ENCODE assay signal across 12 mouse cellular contexts in the genomic region with DNA sequence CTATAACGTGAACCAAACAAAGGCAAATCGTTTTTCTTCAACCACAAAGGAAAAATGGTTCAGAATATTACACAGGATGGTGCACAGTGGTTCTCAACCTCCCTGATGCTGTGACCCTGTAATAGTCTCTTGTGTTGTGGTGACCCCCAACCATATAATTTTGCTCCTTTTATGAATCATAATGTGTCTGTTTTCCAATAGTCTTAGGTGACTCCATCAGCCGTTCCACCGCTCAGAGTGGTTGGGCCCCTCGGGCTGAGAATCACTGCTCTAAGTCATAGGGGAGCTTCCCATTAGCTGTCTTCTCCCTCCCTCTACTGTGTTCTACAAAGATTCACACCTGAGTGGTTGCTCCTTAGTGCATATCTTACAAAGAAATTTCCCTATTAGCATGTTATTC. TPM values are rescaled to one million over a fixed set of nuclear protein-coding genes. Genes with fewer than 3 reads are reported as not detected.
DNase-seq lines count a peak whose midpoint lies in the region; ATAC-seq and TF ChIP-seq lines count a peak whose summit lies in the region.
"Had no signal": no experiment of that assay in that cellular context is flagged by ENCODE, and none has a peak within 500 bp of the region (broad histone marks: within the 10 kb centered on the region; RNA-seq: fewer than 3 reads in every experiment).

No protein-coding gene starts in this region.

- intact Hi-C loops in heart, postnatal 36 days (cut with DNase I): no loop called here

- no peaks in the 10 kb centered on the region for H3K27me3 ChIP-seq in forebrain, embryonic 11.5 days (ENCODE audit: control insufficient read depth, insufficient read depth, low read length)
- H3K27me3 ChIP-seq in forebrain, embryonic 12.5 days: no peaks in the 10 kb centered on the region
- H3K27me3 ChIP-seq in heart, embryonic 15.5 days: no peaks in the 10 kb centered on the region
- H3K27me3 ChIP-seq in intestine, embryonic 15.5 days (replicated peaks): no peaks in the 10 kb centered on the region
- H3K27me3 ChIP-seq in intestine, postnatal 0 days (replicated peaks; ENCODE audit: control insufficient read depth, insufficient read depth, low read length): no peaks in the 10 kb centered on the region
- H3K27me3 ChIP-seq in midbrain, embryonic 13.5 days: no peaks in the 10 kb centered on the region
- no peaks in the 10 kb centered on the region for H3K27me3 ChIP-seq in midbrain, embryonic 10.5 days (ENCODE audit: low read depth, poor library complexity, severe bottlenecking)
- H3K27me3 ChIP-seq: embryonic facial prominence, embryonic 13.5 days; forebrain, embryonic 15.5 days; hindbrain, embryonic 15.5 days had no signal

- peak; percentile 14; the same call in 1 of the 2 replicates for ATAC-seq in forebrain, embryonic 11.5 days (replicated peaks; ENCODE audit: low FRiP score)
- ATAC-seq in forebrain, embryonic 12.5 days (ENCODE audit: low FRiP score): no peak
- no peak for ATAC-seq in heart, embryonic 15.5 days (replicated peaks; ENCODE audit: insufficient number of reproducible peaks, insufficient read depth, low FRiP score, low read depth)
- 0 out of 2 replicates have a peak, but pooled peaks have one; percentile 6 for ATAC-seq in intestine, embryonic 15.5 days
- ATAC-seq in intestine, postnatal 0 days: no peak
- peak; percentile 41; the same call in 1 of the 2 replicates for ATAC-seq in midbrain, embryonic 13.5 days

- DNase-seq in forebrain, embryonic 11.5 days (ENCODE audit: low spot score): no peak
- DNase-seq in heart, postnatal 36 days: no peak
- DNase-seq in midbrain, embryonic 10.5 days (ENCODE audit: low spot score): no peak

- no peak overlapping the region for H3K4me2 ChIP-seq in forebrain, embryonic 11.5 days (ENCODE audit: low read depth, low read length, severe bottlenecking)
- H3K4me2 ChIP-seq in forebrain, embryonic 12.5 days: no peak overlapping the region
- H3K4me2 ChIP-seq in heart, embryonic 15.5 days: no peak overlapping the region
- no peak overlapping the region for H3K4me2 ChIP-seq in intestine, embryonic 15.5 days (replicated peaks)
- H3K4me2 ChIP-seq in intestine, postnatal 0 days (replicated peaks; ENCODE audit: low read depth): no peak overlapping the region
- no peak overlapping the region for H3K4me2 ChIP-seq in midbrain, embryonic 13.5 days (replicated peaks)
- H3K4me2 ChIP-seq: embryonic facial prominence, embryonic 13.5 days; forebrain, embryonic 15.5 days; hindbrain, embryonic 15.5 days had no signal

- H3K36me3 ChIP-seq in forebrain, embryonic 11.5 days (ENCODE audit: control insufficient read depth, insufficient read depth, low read length): no peaks in the 10 kb centered on the region
- H3K36me3 ChIP-seq in forebrain, embryonic 12.5 days (replicated peaks): 0 out of 2 replicates have a peak, but pooled peaks cover 5% of the 10 kb centered on the region
- H3K36me3 ChIP-seq in heart, embryonic 15.5 days: peaks cover 21% of the 10 kb centered on the region
- no peaks in the 10 kb centered on the region for H3K36me3 ChIP-seq in intestine, embryonic 15.5 days
- peaks cover 6% of the 10 kb centered on the region; the same call in 1 of the 2 replicates for H3K36me3 ChIP-seq in intestine, postnatal 0 days (ENCODE audit: control insufficient read depth, insufficient read depth)
- H3K36me3 ChIP-seq in midbrain, embryonic 13.5 days: no peaks in the 10 kb centered on the region
- peaks cover 3% of the 10 kb centered on the region; the same call in 1 of the 2 replicates for H3K36me3 ChIP-seq in midbrain, embryonic 10.5 days
- H3K36me3 ChIP-seq: hindbrain, embryonic 15.5 days had no signal

- H3K4me3 ChIP-seq in forebrain, embryonic 11.5 days (ENCODE audit: low read depth, low read length): no peak overlapping the region
- H3K4me3 ChIP-seq in forebrain, embryonic 12.5 days (replicated peaks): no peak overlapping the region
- H3K4me3 ChIP-seq in heart, embryonic 15.5 days: no peak overlapping the region
- H3K4me3 ChIP-seq in intestine, embryonic 15.5 days (replicated peaks): no peak overlapping the region
- H3K4me3 ChIP-seq in intestine, postnatal 0 days (ENCODE audit: low read depth, low read length): no peak overlapping the region
- no peak overlapping the region for H3K4me3 ChIP-seq in midbrain, embryonic 13.5 days (replicated peaks)
- H3K4me3 ChIP-seq in midbrain, embryonic 10.5 days: no peak overlapping the region
- H3K4me3 ChIP-seq: embryonic facial prominence, embryonic 13.5 days; forebrain, embryonic 15.5 days; hindbrain, embryonic 10.5 days; hindbrain, embryonic 15.5 days had no signal

- H3K9ac ChIP-seq in forebrain, embryonic 11.5 days (ENCODE audit: low read length): no peak overlapping the region
- H3K9ac ChIP-seq in forebrain, embryonic 12.5 days: no peak overlapping the region
- H3K9ac ChIP-seq in heart, embryonic 15.5 days: no peak overlapping the region
- no peak overlapping the region for H3K9ac ChIP-seq in intestine, embryonic 15.5 days
- no peak overlapping the region for H3K9ac ChIP-seq in intestine, postnatal 0 days (ENCODE audit: low read depth, low read length)
- H3K9ac ChIP-seq in midbrain, embryonic 13.5 days (replicated peaks): no peak overlapping the region
- H3K9ac ChIP-seq: embryonic facial prominence, embryonic 13.5 days; forebrain, embryonic 15.5 days; hindbrain, embryonic 15.5 days had no signal

- WGBS in forebrain, embryonic 11.5 days: 89% methylated on average over 5 of the region's 5 CpGs
- 89% methylated on average over 5 of the region's 5 CpGs for whole genome bisulfite sequencing in forebrain, embryonic 12.5 days
- WGBS in heart, embryonic 15.5 days: 69% methylated on average over 5 of the region's 5 CpGs
- WGBS in intestine, embryonic 15.5 days: 86% methylated on average over 5 of the region's 5 CpGs
- WGBS in intestine, postnatal 0 days: 83% methylated on average over 5 of the region's 5 CpGs
- WGBS in midbrain, embryonic 13.5 days: 93% methylated on average over 5 of the region's 5 CpGs
- 90% methylated on average over 5 of the region's 5 CpGs for WGBS in midbrain, embryonic 10.5 days

- H3K4me1 ChIP-seq in forebrain, embryonic 11.5 days (replicated peaks; ENCODE audit: control insufficient read depth, insufficient read depth, low read length): no peaks in the 10 kb centered on the region
- H3K4me1 ChIP-seq in forebrain, embryonic 12.5 days: no peaks in the 10 kb centered on the region
- peaks cover 9% of the 10 kb centered on the region; the same call in 1 of the 2 replicates for H3K4me1 ChIP-seq in heart, embryonic 15.5 days (replicated peaks)
- H3K4me1 ChIP-seq in intestine, embryonic 15.5 days (replicated peaks): peaks cover 3% of the 10 kb centered on the region; the same call in 1 of the 2 replicates
- H3K4me1 ChIP-seq in intestine, postnatal 0 days (replicated peaks; ENCODE audit: control insufficient read depth, insufficient read depth, low read length): no peaks in the 10 kb centered on the region
- no peaks in the 10 kb centered on the region for H3K4me1 ChIP-seq in midbrain, embryonic 13.5 days (replicated peaks)
- H3K4me1 ChIP-seq in midbrain, embryonic 10.5 days: no peaks in the 10 kb centered on the region
- H3K4me1 ChIP-seq: embryonic facial prominence, embryonic 13.5 days; hindbrain, embryonic 10.5 days; hindbrain, embryonic 15.5 days had no signal

- TF ChIP-seq CTCF in intestine, postnatal 0 days (IDR thresholded peaks at IDR 0.05; ENCODE audit: low read depth): no peak

- no peak overlapping the region for H3K27ac ChIP-seq in forebrain, embryonic 11.5 days (ENCODE audit: low read depth, low read length)
- no peak overlapping the region for H3K27ac ChIP-seq in forebrain, embryonic 12.5 days
- peak overlapping the region; percentile 34; the same call in 1 of the 2 replicates for H3K27ac ChIP-seq in heart, embryonic 15.5 days
- H3K27ac ChIP-seq in intestine, embryonic 15.5 days: no peak overlapping the region
- H3K27ac ChIP-seq in intestine, postnatal 0 days (ENCODE audit: low read depth, low read length): no peak overlapping the region
- H3K27ac ChIP-seq in midbrain, embryonic 13.5 days: no peak overlapping the region
- no peak overlapping the region for H3K27ac ChIP-seq in midbrain, embryonic 10.5 days (replicated peaks)
- H3K27ac ChIP-seq: embryonic facial prominence, embryonic 13.5 days; forebrain, embryonic 15.5 days; hindbrain, embryonic 10.5 days; hindbrain, embryonic 15.5 days had no signal

- H3K9me3 ChIP-seq in forebrain, embryonic 11.5 days (ENCODE audit: control insufficient read depth, low read length): no peaks in the 10 kb centered on the region
- no peaks in the 10 kb centered on the region for H3K9me3 ChIP-seq in forebrain, embryonic 12.5 days
- no peaks in the 10 kb centered on the region for H3K9me3 ChIP-seq in heart, embryonic 15.5 days (replicated peaks)
- H3K9me3 ChIP-seq in intestine, embryonic 15.5 days: no peaks in the 10 kb centered on the region
- no peaks in the 10 kb centered on the region for H3K9me3 ChIP-seq in intestine, postnatal 0 days (ENCODE audit: control insufficient read depth)
- no peaks in the 10 kb centered on the region for H3K9me3 ChIP-seq in midbrain, embryonic 13.5 days
- no peaks in the 10 kb centered on the region for H3K9me3 ChIP-seq in midbrain, embryonic 10.5 days (replicated peaks)
- H3K9me3 ChIP-seq: embryonic facial prominence, embryonic 13.5 days; forebrain, embryonic 15.5 days; hindbrain, embryonic 10.5 days; hindbrain, embryonic 15.5 days had no signal

RNA-seq across cellular contexts. Expression of gene Pln, which starts 9.4 kb away (rescaled TPM):
- 0.96 and 1.9 TPM in 2 replicates for polyA plus RNA-seq in forebrain, embryonic 11.5 days (2014; fragmentation: Nextera tagmentation; extraction: Ambion mirVana)
- 1.7 and 2.1 TPM in 2 replicates for polyA plus RNA-seq in forebrain, embryonic 12.5 days (2016; fragmentation: Nextera tagmentation; extraction: Ambion mirVana)
- 791 and 1,187 TPM in 2 replicates for polyA plus RNA-seq in heart, embryonic 15.5 days (2015; fragmentation: Nextera tagmentation; extraction: Ambion mirVana)
- total RNA-seq in heart, postnatal 36 days (2021): 1,000 to 10,000 TPM; 6,022 to 6,533 TPM
- 1.9 and 2.0 TPM in 2 replicates for polyA plus RNA-seq in intestine, embryonic 15.5 days (2015; fragmentation: Nextera tagmentation; extraction: Ambion mirVana)
- polyA plus RNA-seq in intestine, postnatal 0 days (2015; fragmentation: Nextera tagmentation; extraction: Ambion mirVana): 6.4 and 10.8 TPM in 2 replicates
- 1.0 and 1.5 TPM in 2 replicates for polyA plus RNA-seq in midbrain, embryonic 13.5 days (2015; fragmentation: Nextera tagmentation; extraction: Ambion mirVana)
- polyA plus RNA-seq in midbrain, embryonic 10.5 days (2016; fragmentation: Nextera tagmentation; extraction: Ambion mirVana): 0.69 and 0.91 TPM in 2 replicates

RNA-seq across cellular contexts. Expression of gene Cep85l, which starts 32.8 kb away (rescaled TPM):
- 4.8 and 5.5 TPM in 2 replicates for polyA plus RNA-seq in forebrain, embryonic 11.5 days (2014; fragmentation: Nextera tagmentation; extraction: Ambion mirVana)
- polyA plus RNA-seq in forebrain, embryonic 12.5 days (2016; fragmentation: Nextera tagmentation; extraction: Ambion mirVana): 5.3 TPM in 2 replicates
- polyA plus RNA-seq in heart, embryonic 15.5 days (2015; fragmentation: Nextera tagmentation; extraction: Ambion mirVana): 5.1 TPM in 2 replicates
- total RNA-seq in heart, postnatal 36 days (2021): 10 to 100 TPM; 15.4 to 17.5 TPM
- polyA plus RNA-seq in intestine, embryonic 15.5 days (2015; fragmentation: Nextera tagmentation; extraction: Ambion mirVana): 3.5 and 3.9 TPM in 2 replicates
- polyA plus RNA-seq in intestine, postnatal 0 days (2015; fragmentation: Nextera tagmentation; extraction: Ambion mirVana): 1.5 and 1.9 TPM in 2 replicates
- polyA plus RNA-seq in midbrain, embryonic 13.5 days (2015; fragmentation: Nextera tagmentation; extraction: Ambion mirVana): 5.1 and 5.6 TPM in 2 replicates
- polyA plus RNA-seq in midbrain, embryonic 10.5 days (2016; fragmentation: Nextera tagmentation; extraction: Ambion mirVana): 2.7 and 3.9 TPM in 2 replicates

Comparison
In these comparisons a context has a peak if more than half of its experiments do, and no peak if none do; other contexts are left out.
1. ATAC-seq: peak in forebrain, embryonic 11.5 days (single experiment), intestine, embryonic 15.5 days (single experiment) and midbrain, embryonic 13.5 days (single experiment); none in forebrain, embryonic 12.5 days (single experiment), heart, embryonic 15.5 days (single experiment) and intestine, postnatal 0 days (single experiment).
2. RNA of gene Pln, which starts 9.4 kb away (polyA plus RNA-seq): 791 to 1,187 TPM in heart, embryonic 15.5 days; 6.4 to 10.8 TPM in intestine, postnatal 0 days, 1.7 to 2.1 TPM in forebrain, embryonic 12.5 days, 1.9 to 2.0 TPM in intestine, embryonic 15.5 days, 0.96 to 1.9 TPM in forebrain, embryonic 11.5 days, 1.0 to 1.5 TPM in midbrain, embryonic 13.5 days and 0.69 to 0.91 TPM in midbrain, embryonic 10.5 days; every median in the first group is over 10 times any median in the second.